Mouse (Mus musculus): ENCODE data around the gene Cox11.

Cox11 gene

DNA sequence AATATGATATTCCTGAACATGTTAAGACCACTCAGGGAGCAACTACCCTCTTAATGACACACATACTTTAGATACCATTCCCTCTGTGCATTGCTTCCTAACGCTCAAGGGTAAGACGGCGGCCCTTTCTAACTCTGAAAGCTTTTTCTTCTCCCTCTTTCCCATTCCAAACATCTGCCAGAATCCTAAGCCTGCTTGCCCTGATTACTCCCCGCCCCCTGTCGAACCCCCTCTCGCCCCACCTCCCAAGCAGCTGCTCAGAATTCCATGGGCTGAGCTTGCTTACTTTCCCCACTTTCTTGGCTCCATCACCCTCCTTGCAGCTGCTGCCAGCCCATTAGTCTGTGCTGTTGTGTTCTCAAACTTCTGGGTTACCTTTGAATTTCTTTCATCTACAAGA lies 27.2 kb downstream of the Cox11 start:
- peak; percentile 54 for DNase-seq

DNA sequence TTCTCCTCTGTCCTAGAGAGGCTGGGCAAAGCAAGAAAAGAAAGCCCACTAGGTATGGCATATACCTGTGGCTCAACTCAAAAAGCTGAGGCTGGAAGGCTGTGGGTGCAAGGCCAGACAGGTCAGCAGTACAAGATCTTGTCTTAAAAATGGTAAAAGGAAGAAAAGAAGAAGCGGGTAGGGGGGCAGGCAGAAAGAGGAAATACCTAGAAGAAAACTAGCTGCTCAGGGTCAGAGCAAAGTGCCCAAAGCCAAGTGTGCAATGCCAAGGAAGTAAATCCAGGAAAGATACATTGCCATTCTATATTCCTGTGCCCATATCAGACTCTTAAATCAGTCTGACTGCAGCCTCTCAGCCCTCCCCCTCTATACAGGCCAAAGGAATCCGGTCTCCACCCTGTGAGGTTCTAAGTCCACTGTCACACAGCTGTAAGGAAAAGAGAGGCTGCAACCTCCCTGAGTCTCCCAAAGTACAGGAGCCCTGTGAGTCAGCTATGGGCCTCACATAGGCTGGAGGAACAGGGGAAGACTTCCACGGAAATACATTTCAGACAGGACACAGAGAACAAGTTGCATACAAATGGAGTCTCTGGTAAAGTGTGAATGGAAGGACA lies 28.3 kb downstream of the Cox11 start:
- DNase-seq: no peak

DNA sequence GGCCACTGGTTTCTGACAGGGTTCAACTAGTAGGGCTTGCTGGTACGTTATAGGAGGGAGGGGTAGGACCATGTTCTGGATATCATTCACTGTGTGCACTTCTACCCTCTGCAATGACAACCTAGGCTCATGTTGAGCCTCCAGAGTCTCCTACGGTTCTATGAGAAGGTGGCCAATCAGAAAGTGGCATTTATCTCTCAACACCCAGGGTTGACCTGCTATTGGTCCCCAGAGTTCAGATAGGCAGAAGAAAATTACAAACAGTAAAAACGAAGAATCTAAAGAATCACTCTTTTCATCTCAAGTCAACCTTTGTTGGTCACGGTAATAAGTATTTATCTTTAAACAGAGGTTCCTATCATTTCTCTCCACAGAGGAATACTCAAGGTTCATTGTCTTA lies 28.9 kb downstream of the Cox11 start:
- DNase-seq: no peak

DNA sequence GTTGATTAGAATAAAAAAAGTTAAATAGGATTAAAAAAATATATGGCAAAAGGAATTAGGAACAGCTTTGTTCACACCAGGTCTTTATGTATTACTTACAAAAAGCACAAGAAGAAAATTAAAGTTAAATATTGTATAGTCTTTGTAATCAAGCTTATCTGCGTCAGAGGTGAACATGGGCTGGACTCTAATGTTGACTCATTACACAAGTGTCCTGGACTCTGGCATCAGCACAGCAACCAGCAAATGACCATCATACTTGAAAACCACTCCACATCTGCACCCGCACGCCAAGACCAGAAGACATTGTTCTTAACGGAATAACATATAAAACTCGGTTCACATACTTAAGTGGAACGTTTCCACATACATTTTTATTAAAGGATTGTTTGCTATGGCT lies 29.4 kb downstream of the Cox11 start:
- no peak for DNase-seq

DNA sequence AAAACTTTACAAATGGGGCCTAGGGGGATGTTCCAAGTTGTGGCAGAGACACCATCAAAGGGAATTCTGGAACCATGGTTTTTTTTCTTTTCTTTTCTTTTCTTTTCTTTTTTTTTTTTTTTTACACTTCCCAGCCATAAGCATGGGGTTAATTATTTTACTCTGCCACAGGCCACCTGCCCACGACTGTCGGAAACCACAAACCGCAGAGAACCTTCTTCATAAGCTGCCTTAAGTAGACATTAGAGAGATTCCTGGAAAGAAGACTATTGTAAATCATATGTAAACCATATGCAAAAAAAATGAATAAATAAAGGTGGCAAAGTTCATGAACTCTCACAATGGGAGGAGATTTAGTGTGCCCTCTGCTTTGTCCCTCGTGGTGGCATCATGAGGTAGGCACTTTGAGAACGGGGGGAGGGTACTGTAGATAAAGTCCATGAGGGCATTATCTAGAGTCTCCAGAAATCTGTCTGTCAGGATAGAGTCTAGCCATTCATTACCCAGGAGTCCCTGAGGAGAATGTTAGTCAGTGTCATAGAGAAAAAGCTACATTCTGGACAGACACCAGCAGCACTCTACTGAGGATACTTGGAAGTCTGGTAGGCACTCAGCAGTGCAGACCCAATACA lies 37.6 kb downstream of the Cox11 start:
- DNase-seq: no peak

DNA sequence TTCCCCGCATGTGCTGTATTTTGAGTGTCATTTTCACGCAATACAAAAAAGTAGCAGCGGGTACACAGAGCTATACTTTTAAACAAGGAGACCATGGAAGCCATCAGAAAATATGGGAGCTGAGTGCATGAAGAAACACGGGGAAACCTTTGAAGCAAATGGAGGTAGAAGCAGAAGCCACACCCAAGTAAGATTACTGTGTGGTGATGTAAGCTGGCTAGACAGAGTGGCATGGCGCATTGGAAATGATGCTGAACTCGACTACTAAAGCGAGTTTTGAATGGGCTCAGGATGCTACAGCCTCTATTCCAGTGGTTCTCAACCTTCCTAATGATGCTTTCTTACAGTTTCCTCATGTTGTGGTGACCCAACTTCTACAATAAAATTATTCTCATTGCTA lies 39.1 kb downstream of the Cox11 start:
- DNase-seq: no peak

DNA sequence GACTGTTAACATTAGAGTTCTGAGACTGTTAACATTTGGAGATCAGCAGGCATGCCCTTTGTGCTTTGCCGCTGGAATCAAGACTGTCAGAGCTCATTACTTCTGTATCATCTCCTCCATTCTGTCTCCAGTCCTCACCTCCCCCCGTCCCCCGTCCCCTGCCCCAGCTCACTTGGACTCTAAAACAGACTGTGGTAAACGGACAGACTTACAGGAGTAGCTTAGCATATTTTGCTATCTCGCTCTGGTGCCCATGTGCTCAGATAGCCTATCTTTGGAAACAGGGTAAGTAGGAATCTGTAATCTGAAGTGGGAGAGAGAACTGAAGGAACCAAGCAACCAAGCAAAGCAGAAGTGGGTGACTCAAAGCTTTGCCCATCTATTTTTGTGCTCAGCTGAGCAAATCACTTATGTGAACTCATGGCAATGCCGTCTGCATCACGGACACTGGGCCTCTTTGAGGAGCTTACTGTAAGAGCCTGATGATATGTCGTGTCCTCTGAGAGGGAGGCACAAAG lies 39.9 kb downstream of the Cox11 start:
- DNase-seq: peak; percentile 88

DNA sequence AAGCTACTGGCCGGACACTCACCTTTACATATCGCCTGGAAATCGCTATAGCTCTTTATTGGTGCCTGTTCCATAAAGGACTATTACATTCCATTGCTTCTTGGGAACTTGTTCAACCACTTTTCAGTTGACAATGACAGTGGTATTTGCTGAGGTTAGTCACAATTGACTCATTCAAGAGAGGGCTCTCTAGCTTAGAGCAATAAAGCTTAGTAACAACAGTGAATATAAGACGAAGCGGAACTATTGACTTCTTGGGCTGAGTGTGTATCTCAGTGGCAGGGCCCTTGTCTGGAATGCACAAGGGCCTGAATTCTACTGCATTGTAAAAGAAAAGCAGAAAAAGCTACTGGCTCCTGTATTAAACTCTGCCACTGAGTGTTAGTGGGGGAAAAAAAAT lies 40.6 kb downstream of the Cox11 start:
- DNase-seq: no peak

DNA sequence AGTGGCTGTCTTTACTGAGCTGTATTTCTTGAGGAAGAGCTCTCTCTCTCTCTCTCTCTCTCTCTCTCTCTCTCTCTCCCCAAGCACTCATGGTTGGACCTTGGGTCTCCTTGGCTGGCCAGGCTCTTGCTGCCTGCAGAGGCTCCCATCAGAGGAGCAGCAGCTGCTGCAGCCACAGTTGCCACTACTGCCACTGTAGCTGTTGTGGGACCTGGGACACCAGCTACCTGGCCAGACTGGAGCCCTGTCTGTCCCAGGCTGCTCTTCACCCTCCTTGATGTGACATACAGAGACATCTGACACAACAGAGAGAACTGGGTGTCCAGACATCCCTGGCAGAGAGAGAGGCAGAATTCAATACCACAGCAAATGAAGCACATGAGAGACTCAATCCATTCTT lies 43.2 kb downstream of the Cox11 start:
- DNase-seq: no peak

DNA sequence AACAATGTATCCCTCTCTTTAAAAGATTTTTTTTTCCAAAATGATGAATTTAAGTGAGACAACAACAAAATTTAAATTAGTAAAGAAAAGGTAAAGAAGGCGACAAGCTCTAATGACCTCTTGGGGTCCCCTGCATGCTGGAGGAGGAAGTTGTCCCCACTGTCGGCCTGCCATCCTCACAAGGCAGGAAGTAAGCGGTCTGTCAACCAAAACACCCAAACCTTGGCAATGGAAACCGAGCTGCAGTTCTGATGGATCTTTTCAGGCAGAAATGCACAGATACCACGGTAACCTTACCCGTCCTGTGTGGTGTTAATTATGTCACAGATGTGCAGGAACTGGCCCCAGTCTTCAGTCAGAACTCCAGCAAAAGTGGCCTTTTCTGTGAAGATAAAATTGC lies 46.8 kb downstream of the Cox11 start:
- no peak for DNase-seq

DNA sequence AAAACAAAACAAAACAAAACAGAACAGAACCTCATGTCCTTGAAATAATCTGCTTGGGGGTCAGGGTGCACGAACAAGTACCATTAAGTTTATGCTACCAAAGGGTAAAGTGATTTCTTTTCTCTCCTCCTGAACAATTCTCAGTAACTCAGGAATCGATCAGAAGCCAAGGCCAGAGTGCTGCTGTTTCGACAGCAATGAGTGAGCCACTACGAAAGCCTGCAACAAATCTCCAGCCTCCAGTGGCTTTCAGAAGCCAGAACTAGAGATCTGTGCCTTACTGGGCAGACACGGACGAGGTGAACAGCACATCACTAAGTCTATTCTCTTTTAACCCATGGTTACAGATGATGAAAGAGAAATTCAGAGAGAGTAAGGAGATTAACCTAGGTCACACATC lies 47.2 kb downstream of the Cox11 start:
- no peak for DNase-seq

DNA sequence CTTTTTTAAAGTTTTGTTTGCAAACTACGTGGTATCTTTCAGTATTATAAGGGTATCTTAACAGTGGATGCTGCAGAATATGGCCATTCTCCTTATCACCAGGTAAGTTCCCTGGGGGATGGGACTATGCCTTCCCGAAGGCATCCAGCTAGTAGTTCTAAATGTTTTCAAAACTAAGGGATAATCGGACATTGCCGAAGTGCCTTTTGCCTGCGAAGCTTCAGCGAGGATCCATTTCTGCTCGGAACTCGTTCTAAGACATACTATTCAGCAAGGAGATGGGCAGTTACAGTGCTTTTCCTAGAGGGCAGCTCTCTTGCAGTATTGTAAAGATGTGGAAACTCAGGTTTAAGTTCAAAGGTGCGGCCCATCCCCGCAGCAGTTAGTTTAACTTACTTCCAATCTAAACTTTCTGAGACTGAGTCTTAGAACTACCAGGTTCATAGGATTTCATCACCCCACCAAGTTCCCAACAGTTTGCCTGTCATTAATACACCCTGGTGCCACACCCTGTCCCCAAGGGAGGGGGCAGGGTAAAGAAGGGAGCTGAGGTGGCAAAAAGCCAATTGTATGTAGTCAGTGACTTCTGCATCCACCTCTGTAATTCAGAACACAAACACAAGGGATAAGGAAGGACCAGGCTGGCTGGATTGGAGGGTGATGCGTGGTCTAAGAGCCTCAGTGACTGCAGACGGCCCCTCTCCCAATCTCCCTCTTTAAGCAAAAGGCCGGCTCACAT lies 48.5 kb downstream of the Cox11 start:
- no peak for DNase-seq

DNA sequence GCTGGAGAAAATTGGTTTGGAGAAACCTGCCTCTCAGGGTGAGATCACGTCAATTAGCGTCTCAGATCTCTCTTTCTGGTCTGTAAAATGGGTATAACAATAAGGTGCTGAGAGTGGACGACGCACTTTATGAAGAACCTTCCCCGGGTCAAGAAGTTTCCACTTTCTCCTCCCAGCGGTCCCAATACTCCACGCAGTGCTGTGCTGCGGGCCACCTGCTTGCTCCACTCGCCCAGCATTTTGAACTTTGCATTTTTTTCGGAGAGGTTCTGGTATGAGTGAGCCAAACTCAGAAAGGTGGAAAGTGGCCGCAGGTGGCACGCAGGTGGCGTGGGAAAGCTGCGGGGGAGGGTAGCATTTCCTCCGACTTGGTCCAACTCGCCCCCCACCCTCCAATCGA lies 49.1 kb downstream of the Cox11 start:
- DNase-seq: no peak

DNA sequence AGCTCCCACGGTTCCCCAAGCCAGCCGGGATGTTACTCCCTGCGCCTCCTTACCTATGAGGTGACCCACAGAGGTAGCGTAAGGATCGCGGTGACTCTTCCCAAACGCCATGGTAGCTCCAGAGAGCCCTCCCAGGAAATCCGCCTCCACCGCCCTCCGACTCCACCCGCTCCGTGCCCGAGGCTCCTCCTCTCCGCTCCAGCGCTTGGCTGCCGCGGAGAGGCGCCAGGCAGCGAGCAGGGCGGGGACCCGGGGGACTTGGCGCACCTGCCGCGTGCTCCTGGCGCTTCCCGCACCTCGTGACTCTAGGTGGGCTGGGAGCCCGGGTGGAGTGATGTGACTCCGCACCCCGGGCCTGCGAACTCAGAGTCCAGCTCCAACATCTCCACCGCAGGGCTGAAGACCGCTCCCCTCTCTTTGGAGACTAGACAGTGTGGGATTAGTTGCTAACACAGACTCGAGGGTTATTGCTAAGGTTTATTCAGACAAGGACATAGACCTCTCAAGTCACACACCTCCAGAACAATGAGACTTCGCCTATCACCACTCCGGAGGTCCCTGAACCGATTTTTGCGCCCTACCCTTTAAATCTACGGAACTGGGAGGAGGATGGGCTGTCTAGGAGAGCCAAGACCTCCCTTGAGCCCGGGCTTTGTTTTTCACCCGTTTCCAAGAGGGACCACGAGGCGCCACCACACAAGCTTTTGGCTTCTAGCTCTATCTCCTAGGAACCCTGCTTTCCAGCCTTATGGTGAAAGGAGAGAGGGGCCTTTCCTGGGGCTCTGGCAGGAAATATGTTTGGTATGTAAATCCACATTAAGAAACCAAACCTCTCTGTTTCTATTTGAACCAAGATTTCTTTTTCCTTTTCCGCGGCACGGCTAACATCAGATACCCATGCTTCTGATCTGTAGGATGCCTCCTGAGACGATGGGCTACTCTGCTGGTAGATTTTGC lies 49.8 kb downstream of the Cox11 start, which contains the start of gene Tom1l1:
Gene Tom1l1 (minus strand): TSS at position 907 of the 957 bp plus-strand sequence.
- peak; percentile 85 for DNase-seq

DNA sequence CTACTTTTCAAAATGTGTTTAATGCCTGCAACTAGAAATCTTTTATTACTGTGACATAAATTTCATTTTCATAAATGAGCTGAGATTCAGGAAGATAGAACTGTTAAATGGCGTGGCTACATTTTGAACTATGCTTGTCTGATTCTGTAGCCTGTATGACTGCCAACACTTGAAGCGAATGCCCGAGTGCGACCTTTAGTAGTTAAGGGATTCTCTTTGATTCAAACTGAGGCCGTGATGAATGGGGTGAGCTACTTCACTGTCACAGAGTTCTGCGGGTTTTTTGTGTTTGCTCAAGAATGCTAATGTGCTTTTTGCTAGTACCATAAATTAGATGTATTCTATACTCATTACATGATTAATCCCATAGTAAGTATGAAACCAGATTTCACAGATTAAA lies 52.4 kb downstream of the Cox11 start:
- DNase-seq: no peak

DNA sequence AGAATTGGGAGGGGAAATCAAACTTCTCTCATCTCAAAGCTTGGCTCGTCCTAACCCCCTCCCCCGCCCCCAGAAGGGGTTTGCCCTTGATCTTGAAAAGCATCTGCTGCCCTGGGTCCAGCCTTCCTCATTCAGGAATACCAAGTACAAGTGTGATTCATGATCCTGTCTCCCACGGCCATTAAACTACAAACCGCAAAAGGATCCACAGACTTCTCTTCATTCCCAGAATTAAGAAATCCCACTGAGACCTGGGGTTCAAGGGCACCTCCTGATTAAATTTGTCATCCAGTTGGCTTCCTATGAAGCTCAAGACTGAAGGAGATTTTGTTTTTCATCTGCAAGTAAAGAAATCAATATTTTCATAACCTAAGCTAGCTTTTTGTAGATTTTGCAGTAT lies 56.2 kb downstream of the Cox11 start:
- DNase-seq: no peak

Measured in retina, postnatal 1 day (tissue).